Mouse (Mus musculus) liver, embryonic 16.5 days (tissue): ENCODE results near the gene Gm3002. TPM values are rescaled to one million over a fixed set of nuclear protein-coding genes. Genes with fewer than 3 reads are reported as not detected.
"Not testable (repeated sequence)": the region's sequence is repeated elsewhere in the genome, so short reads cannot be mapped to it uniquely, and the experiment has no call there.

Experiments
- ATAC-seq: fragments of 200-750 bp; cut with Nextera tagmentation; 2 replicates; pipeline ENCODE4 v1.8.0; 2017; ENCODE audit warnings: low read depth, mild to moderate bottlenecking, moderate number of reproducible peaks, moderate library complexity
- H3K27ac ChIP-seq: fragments of 300-500 bp; sonication (generic); 2 replicates; pipeline ENCODE4 v1.5.1; 2014; ENCODE audit warnings: mild to moderate bottlenecking, low read length
- H3K27me3 ChIP-seq: fragments of 300-500 bp; sonication (generic); 2 replicates; pipeline ENCODE4 v1.6.1; 2014; ENCODE audit warnings: low read depth, low read length, mixed read lengths; ENCODE audit not compliant: control insufficient read depth, insufficient read depth
- H3K36me3 ChIP-seq: fragments of 300-500 bp; sonication (generic); 2 replicates; pipeline ENCODE4 v1.6.1; 2014; ENCODE audit warnings: mild to moderate bottlenecking; ENCODE audit not compliant: control insufficient read depth, insufficient read depth
- H3K4me1 ChIP-seq: fragments of 300-500 bp; sonication (generic); 2 replicates; pipeline ENCODE4 v1.6.1; 2014; ENCODE audit warnings: low read depth, low read length, mixed read lengths; ENCODE audit not compliant: control insufficient read depth
- H3K4me2 ChIP-seq: fragments of 300-500 bp; sonication (generic); 2 replicates; pipeline ENCODE4 v1.6.1; 2014; ENCODE audit warnings: low read depth, low read length, mixed read lengths
- H3K4me3 ChIP-seq: fragments of 300-500 bp; sonication (generic); 2 replicates; pipeline ENCODE4 v1.5.1; 2014; ENCODE audit warnings: low read depth, mild to moderate bottlenecking, low read length
- H3K9ac ChIP-seq: fragments of 300-500 bp; sonication (generic); 2 replicates; pipeline ENCODE4 v1.6.1; 2014; ENCODE audit warnings: low read depth, low read length
- H3K9me3 ChIP-seq: fragments of 300-500 bp; sonication (generic); replicated peaks from 2 replicates; pipeline ENCODE4 v1.6.1; 2016; ENCODE audit warnings: low read length; ENCODE audit not compliant: control insufficient read depth
- WGBS: fragments of 180-500 bp; shearing (Covaris S2); extraction: QIAGEN DNeasy Blood & Tissue Kit; methylation state at CpG from one replicate; pipeline ENCODE4 v1.1.7; 2014; ENCODE audit not compliant: insufficient replicate concordance; 5-methylcytosine and 5-hydroxymethylcytosine counted together
- polyA plus RNA-seq: library from polyadenylated mRNA; unstranded; fragments of >200 nt; fragmentation: Nextera tagmentation; extraction: Ambion mirVana; gene quantifications from 2 replicates; pipeline ENCODE4 v1.2.1, GENCODE M21; 2015

The Gm3002 gene
- not detected in 2 replicates for polyA plus RNA-seq

DNA sequence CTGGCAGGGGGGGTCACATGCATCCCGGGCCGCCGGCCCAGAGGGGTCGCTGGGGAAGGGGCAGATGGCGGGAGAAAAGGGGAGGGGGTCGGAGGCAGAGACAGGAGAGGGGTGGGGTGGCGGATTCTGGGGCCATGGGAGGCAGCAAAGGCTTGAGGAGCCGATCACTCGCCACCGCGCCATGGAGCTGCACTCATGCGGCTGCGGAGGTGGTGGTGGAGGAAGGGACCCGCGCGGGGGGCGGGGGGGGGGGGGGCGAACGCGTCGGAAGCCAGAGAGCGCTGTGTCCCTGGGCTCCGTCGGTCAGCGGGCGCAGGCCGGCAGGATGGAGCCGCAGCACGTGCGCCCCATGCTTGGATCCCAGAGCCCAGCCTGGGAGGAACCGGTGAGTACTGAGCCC lies at the start of gene Gm3002:
TSS of gene Gm3002 (plus strand) at position 301 of the 400 bp plus-strand sequence.
- not testable (repeated sequence) for H3K4me2 ChIP-seq, H3K27ac ChIP-seq, ATAC-seq, H3K9me3 ChIP-seq, H3K36me3 ChIP-seq, H3K27me3 ChIP-seq, H3K4me1 ChIP-seq, H3K4me3 ChIP-seq, H3K9ac ChIP-seq
- no CpG with 5 or more reads among the region's 31 CpGs for whole genome bisulfite sequencing

GRCm38 (mm10) chr14:3845945-3846344 lies 36.1 kb downstream of the Gm3002 start, which contains the start of gene Gm3033:
TSS of gene Gm3033 (plus strand) at chr14:3846245.
- not testable (repeated sequence) for H3K4me1 ChIP-seq, H3K27me3 ChIP-seq, H3K4me3 ChIP-seq, H3K9ac ChIP-seq, H3K9me3 ChIP-seq, H3K36me3 ChIP-seq, ATAC-seq, H3K4me2 ChIP-seq, H3K27ac ChIP-seq
- WGBS: no CpG with 5 or more reads among the region's 2 CpGs

DNA sequence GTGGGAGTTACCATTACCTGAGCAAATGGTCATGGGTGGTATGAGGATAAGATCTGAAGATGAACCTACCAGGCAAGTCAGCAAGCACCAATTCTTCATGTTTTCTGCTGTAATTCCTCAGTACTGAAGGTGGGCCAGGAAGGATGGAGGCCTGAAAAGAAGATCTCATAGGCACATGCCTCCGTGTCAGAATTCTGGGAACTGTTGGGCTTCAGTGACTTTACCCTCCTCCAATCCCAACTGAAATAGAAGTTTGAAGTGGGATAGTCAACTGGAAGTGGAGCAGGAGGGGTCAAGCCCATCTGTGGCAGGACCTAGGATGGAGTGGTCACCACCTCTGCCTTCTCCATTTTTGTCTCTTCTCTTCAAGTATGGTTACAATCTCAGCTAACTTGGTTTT lies 74.0 kb downstream of the Gm3002 start, which contains the start of gene Gm2916:
TSS of gene Gm2916 (plus strand) at position 301 of the 400 bp plus-strand sequence.
- not testable (repeated sequence) for H3K9ac ChIP-seq, H3K4me3 ChIP-seq, ATAC-seq, H3K4me2 ChIP-seq, H3K27me3 ChIP-seq, H3K4me1 ChIP-seq, H3K9me3 ChIP-seq, H3K27ac ChIP-seq, H3K36me3 ChIP-seq
- WGBS: no CpG with 5 or more reads among the region's 1 CpGs

GRCm38 (mm10) chr14:3931456-3931855 lies 121.6 kb downstream of the Gm3002 start, which contains the start of gene Gm3029:
TSS of gene Gm3029 (plus strand) at chr14:3931756.
- H3K9ac ChIP-seq, H3K36me3 ChIP-seq, ATAC-seq, H3K4me1 ChIP-seq, H3K27me3 ChIP-seq, H3K4me2 ChIP-seq, H3K27ac ChIP-seq, H3K9me3 ChIP-seq, H3K4me3 ChIP-seq: not testable (repeated sequence)
- WGBS: 57% methylated on average over 1 of the region's 2 CpGs

DNA sequence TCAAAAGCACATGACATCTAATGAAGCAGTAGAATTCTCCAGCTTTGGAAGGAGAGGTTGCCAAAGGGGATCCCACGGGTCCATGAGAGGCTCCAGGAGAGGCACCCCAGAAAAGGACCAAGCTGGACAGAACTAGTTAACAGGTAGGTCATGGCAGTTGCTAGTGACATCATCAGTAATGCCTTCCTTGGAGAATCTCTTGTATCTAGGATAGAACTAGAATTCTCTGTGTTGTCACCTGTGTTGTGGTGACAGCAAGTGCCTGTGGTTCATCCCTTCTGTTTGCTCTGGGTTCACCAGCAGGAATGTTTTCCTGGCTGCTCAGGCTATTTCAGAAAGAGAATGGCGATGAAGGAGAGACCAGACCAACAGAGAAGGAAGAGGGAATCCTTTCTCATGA lies 153.4 kb downstream of the Gm3002 start, which contains the start of gene Gm3095:
TSS of gene Gm3095 (plus strand) at position 301 of the 400 bp plus-strand sequence.
- H3K4me2 ChIP-seq, H3K4me1 ChIP-seq, H3K27ac ChIP-seq, H3K4me3 ChIP-seq, H3K9ac ChIP-seq, H3K9me3 ChIP-seq, H3K36me3 ChIP-seq, ATAC-seq, H3K27me3 ChIP-seq: not testable (repeated sequence)
- WGBS: no CpG with 5 or more reads among the region's 2 CpGs

DNA sequence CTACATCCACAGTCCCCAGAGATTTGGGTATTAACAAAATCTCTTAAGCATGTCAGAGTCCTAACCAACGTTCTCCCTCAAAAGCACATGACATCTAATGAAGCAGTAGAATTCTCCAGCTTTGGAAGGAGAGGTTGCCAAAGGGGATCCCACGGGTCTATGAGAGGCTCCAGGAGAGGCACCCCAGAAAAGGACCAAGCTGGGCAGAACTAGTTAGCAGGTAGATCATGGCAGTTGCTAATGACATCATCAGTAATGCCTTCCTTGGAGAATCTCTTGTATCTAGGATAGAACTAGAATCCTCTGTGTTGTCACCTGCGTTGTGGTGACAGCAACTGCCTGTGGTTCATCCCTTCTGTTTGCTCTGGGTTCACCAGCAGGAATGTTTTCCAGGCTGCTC lies 188.2 kb downstream of the Gm3002 start, which contains the start of gene Gm3099:
TSS of gene Gm3099 (plus strand) at position 301 of the 400 bp plus-strand sequence.
- not testable (repeated sequence) for H3K36me3 ChIP-seq, H3K4me2 ChIP-seq, H3K4me1 ChIP-seq, H3K4me3 ChIP-seq, H3K27me3 ChIP-seq, H3K9me3 ChIP-seq, ATAC-seq, H3K9ac ChIP-seq, H3K27ac ChIP-seq
- WGBS: 38% methylated on average over 1 of the region's 3 CpGs

Other genes starting within 250 kb of the Gm3002 start
- not detected in 2 replicates for gene Gm3012, start 175.6 kb upstream of the Gm3002 start, polyA plus RNA-seq
- gene Gm3020, start 158.0 kb upstream of the Gm3002 start, polyA plus RNA-seq: not detected in 2 replicates
- not detected in 2 replicates for gene Gm3043, start 121.3 kb upstream of the Gm3002 start, polyA plus RNA-seq
- gene Gm3033, start 36.2 kb downstream of the Gm3002 start, polyA plus RNA-seq: not detected in 2 replicates
- gene Gm2916, start 74.1 kb downstream of the Gm3002 start, polyA plus RNA-seq: not detected in 2 replicates
- not detected in 2 replicates for gene Gm3029, start 121.7 kb downstream of the Gm3002 start, polyA plus RNA-seq
- gene Gm3095, start 153.5 kb downstream of the Gm3002 start, polyA plus RNA-seq: not detected in 2 replicates
- gene Gm3099, start 188.3 kb downstream of the Gm3002 start, polyA plus RNA-seq: not detected in 2 replicates
- not detected in 2 replicates for gene Gm5796, start 213.9 kb downstream of the Gm3002 start, polyA plus RNA-seq